Mouse (Mus musculus) liver, embryonic 14.5 days (tissue): ENCODE measurements at regions not wholly inside any gene's neighbourhood (a gene's known extent, or its start where the extent isn't known, plus 50 kb on each side); places are given as distances from the start of the nearest gene placed in this dataset.

Source experiments
- ATAC-seq: fragments of 200-750 bp; cut with Nextera tagmentation; 2 replicates; pipeline ENCODE4 v1.8.0; 2017; ENCODE audit warnings: moderate number of reproducible peaks, mild to moderate bottlenecking, moderate library complexity; ENCODE audit not compliant: insufficient read depth
- DNase-seq, 3 experiments: peaks; one replicate each; pipeline ENCODE4 v3.0.0-alpha.2; 2012 to 2013; ENCODE audit warnings: low read depth in 3 of 3, low spot score in 3 of 3
- H3K27ac ChIP-seq: fragments of 300-500 bp; sonication (generic); 2 replicates; pipeline ENCODE4 v1.5.1; 2014; ENCODE audit warnings: moderate library complexity, mild to moderate bottlenecking, control low read depth, inconsistent platforms
- H3K27me3 ChIP-seq: fragments of 300-500 bp; sonication (generic); 2 replicates; pipeline ENCODE4 v1.6.1; 2014; ENCODE audit warnings: mild to moderate bottlenecking, low read length, moderate library complexity; ENCODE audit not compliant: control insufficient read depth, insufficient read depth
- H3K36me3 ChIP-seq: fragments of 300-500 bp; sonication (generic); replicated peaks from 2 replicates; pipeline ENCODE4 v1.6.1; 2014; ENCODE audit warnings: low read depth; ENCODE audit not compliant: control insufficient read depth, insufficient read depth
- H3K4me1 ChIP-seq, 2 experiments: fragments of 200-500 bp in 1 of 2; fragments of 300-500 bp in 1 of 2; sonication (generic) in 1 of 2; replicated peaks; 2 replicates each; pipeline ENCODE4 v1.6.1; 2012 to 2014; ENCODE audit warnings: antibody characterized with exemption in 1 of 2, inconsistent platforms in 1 of 2, low read length in 1 of 2; ENCODE audit not compliant: control insufficient read depth in 2 of 2, insufficient read depth in 2 of 2
- H3K4me2 ChIP-seq: fragments of 300-500 bp; sonication (generic); 2 replicates; pipeline ENCODE4 v1.6.1; 2014; ENCODE audit warnings: low read depth, mild to moderate bottlenecking, control low read depth, moderate library complexity
- H3K4me3 ChIP-seq, 2 experiments: fragments of 200-500 bp in 1 of 2; fragments of 300-500 bp in 1 of 2; sonication (generic) in 1 of 2; 2 replicates each; pipeline ENCODE4 v1.5.1; 2012 to 2014; ENCODE audit warnings: low read depth in 2 of 2, low read length in 2 of 2, mild to moderate bottlenecking in 2 of 2, control low read depth in 1 of 2, inconsistent platforms in 1 of 2, moderate library complexity in 1 of 2; ENCODE audit not compliant: insufficient read depth in 1 of 2
- H3K9ac ChIP-seq: fragments of 300-500 bp; sonication (generic); replicated peaks from 2 replicates; pipeline ENCODE4 v1.6.1; 2014; ENCODE audit warnings: mild to moderate bottlenecking, control low read depth, moderate library complexity
- H3K9me3 ChIP-seq: fragments of 300-500 bp; sonication (generic); 2 replicates; pipeline ENCODE4 v1.6.1; 2016; ENCODE audit warnings: low read length, mixed read lengths; ENCODE audit not compliant: control insufficient read depth
- CTCF ChIP-seq: IDR thresholded peaks from 2 replicates; pipeline ENCODE4 v1.5.1; 2016; ENCODE audit warnings: antibody characterized with exemption, low read depth, control low read depth
- EP300 ChIP-seq: IDR thresholded peaks from 2 replicates; pipeline ENCODE4 v1.6.1; 2016; ENCODE audit warnings: antibody characterized with exemption, low read depth
- WGBS: fragments of 180-500 bp; shearing (Covaris S2); extraction: QIAGEN DNeasy Blood & Tissue Kit; methylation state at CpG from one replicate; pipeline ENCODE4 v1.1.7; 2014; ENCODE audit not compliant: insufficient replicate concordance; 5-methylcytosine and 5-hydroxymethylcytosine counted together

DNA sequence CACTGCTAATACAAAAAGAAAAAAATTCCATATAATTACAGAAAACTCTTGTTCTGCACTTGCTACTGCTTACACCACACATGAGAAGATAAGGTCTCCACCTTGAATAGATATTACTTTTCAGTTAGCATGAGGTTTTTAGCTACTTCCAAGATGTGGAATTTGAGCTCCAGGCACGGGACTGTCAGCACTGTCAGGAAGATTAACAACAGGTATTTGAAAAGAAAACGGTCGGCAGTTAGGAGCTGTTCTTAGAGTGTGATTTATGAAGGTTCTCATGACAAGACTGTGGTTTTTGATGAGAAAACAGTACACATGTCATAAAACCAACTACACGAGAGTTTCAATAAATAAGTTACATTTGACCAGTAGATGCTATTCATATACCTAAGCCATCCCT is 2970.4 kb upstream of the 5930422O12Rik start:
- Histone ChIP-seq H3K9ac (no peak overlapping the region), H3K4me1 (no peaks in the 10 kb centered on the region), H3K27ac (no peak overlapping the region), H3K4me2 (no peak overlapping the region), H3K36me3 (no peaks in the 10 kb centered on the region), H3K9me3 (no peaks in the 10 kb centered on the region), H3K27me3 (no peaks in the 10 kb centered on the region), H3K4me3 (no peak overlapping the region)
- WGBS: 46% methylated on average over 4 of the region's 4 CpGs
- ATAC-seq: no peak
- no peak for TF ChIP-seq EP300
- TF ChIP-seq CTCF: no peak
- no peak for DNase-seq

DNA sequence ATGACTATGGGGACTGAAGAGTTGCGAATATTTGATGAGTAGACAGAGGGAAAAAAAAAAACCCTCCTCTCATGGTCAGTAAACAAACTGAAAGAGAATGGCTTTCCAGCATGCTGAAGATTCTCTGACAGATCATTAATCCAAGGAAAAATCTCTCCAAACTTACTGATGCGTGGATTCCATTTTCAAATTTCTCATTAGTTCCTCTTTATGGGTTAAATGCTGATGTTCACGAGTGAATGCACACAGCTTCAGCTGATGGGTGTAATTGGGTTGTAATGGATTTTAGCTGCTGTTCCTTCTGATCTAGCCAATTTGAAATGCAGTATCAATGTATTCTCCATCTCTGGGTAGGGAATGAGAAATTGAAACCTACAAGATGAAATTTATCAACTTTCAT is 2945.6 kb upstream of the 5930422O12Rik start:
- WGBS: 64% methylated on average over 3 of the region's 3 CpGs
- Histone ChIP-seq H3K27ac (no peak overlapping the region), H3K4me2 (no peak overlapping the region), H3K9me3 (no peaks in the 10 kb centered on the region), H3K27me3 (no peaks in the 10 kb centered on the region), H3K4me3 (no peak overlapping the region), H3K36me3 (no peaks in the 10 kb centered on the region), H3K9ac (no peak overlapping the region), H3K4me1 (no peaks in the 10 kb centered on the region)
- no peak for ATAC-seq
- TF ChIP-seq EP300 (no peak), CTCF (no peak)
- DNase-seq: no peak

DNA sequence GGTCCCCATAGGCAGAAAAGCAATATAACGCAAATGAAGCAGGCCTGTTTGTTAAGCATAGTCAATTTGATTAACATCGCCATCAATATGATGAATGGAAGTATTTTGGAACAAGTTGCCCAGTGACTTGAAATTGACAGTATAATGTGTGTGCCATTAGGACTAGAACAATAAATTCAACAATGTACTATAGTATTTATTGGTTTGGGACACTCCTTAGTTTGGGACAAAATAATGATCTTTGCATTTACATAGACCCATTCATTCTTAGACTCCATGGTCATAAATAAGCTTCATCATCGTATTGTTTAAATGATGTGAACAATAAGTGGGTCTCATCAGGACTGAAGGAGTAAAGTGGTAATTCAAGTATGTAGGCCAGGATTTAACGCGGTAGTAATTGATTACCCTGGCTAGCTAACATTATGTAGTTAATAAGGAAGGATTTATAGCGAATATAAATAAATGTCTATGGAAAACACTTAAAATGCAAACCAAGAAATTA is 2933.6 kb upstream of the 5930422O12Rik start:
- Histone ChIP-seq H3K4me2 (no peak overlapping the region), H3K36me3 (no peaks in the 10 kb centered on the region), H3K9ac (no peak overlapping the region), H3K27me3 (no peaks in the 10 kb centered on the region), H3K27ac (no peak overlapping the region), H3K4me1 (no peaks in the 10 kb centered on the region), H3K4me3 (no peak overlapping the region), H3K9me3 (no peaks in the 10 kb centered on the region)
- ATAC-seq: no peak
- WGBS: 71% methylated on average over 6 of the region's 6 CpGs
- no peak for TF ChIP-seq CTCF
- no peak for TF ChIP-seq EP300
- no peak for DNase-seq

DNA sequence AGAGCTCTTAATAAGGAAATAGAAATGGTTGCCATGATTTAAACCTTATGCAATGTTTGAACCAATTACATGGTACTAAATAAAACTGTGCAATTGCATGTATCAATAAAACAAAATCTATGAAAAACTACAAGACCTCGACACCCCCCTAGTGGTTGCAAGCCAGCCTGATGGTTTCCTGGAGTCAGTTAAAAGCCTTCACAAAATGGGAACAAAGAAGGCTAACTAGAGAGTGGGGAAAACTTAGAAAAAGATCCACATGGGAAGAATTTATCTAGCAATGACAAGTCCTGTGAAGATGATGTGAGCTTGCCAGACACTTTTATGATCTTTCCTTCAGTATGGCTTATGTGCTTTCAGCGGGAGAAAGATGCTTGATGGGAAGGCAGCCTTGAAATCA is 2926.3 kb upstream of the 5930422O12Rik start:
- no peak for DNase-seq
- Histone ChIP-seq H3K27ac (no peak overlapping the region), H3K36me3 (no peaks in the 10 kb centered on the region), H3K4me3 (no peak overlapping the region), H3K4me2 (no peak overlapping the region), H3K4me1 (no peaks in the 10 kb centered on the region), H3K9ac (no peak overlapping the region), H3K27me3 (no peaks in the 10 kb centered on the region), H3K9me3 (no peaks in the 10 kb centered on the region)
- no peak for TF ChIP-seq EP300
- TF ChIP-seq CTCF: no peak
- 50% methylated on average over 2 of the region's 2 CpGs for WGBS
- ATAC-seq: no peak

DNA sequence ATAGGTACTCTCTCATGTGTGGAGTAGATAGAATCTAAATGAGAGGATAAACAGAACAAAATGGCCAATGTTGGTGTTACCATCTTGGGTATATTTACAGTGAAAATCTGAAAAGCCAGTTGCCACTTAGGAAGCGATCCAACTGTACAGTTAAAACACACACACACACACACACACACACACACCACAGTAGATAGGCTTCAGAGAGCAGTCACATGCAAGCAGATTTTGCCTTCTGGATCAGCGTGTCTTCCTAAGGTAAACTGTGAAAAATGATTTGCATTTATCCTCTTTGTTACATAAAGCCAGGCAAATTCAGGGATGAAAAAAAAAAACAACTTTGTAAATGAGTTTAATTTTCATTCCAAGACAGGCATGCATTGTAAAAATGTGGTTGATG is 2917.2 kb upstream of the 5930422O12Rik start:
- Histone ChIP-seq H3K27me3 (no peaks in the 10 kb centered on the region), H3K9ac (no peak overlapping the region), H3K9me3 (no peaks in the 10 kb centered on the region), H3K4me3 (no peak overlapping the region), H3K4me2 (no peak overlapping the region), H3K27ac (no peak overlapping the region), H3K36me3 (no peaks in the 10 kb centered on the region), H3K4me1 (no peaks in the 10 kb centered on the region)
- ATAC-seq: no peak
- TF ChIP-seq CTCF (no peak), EP300 (no peak)
- WGBS: 51% methylated on average over 2 of the region's 2 CpGs
- no peak for DNase-seq
